Mouse (Mus musculus): ENCODE results near the gene Coro6. TPM values are rescaled to one million over a fixed set of nuclear protein-coding genes. Genes with fewer than 3 reads are reported as not detected.
A peak's percentile ranks its signal among the peaks of the same experiment; 100 is the strongest.

The Coro6 gene
- polyA plus RNA-seq, 1 experiment from 2014 or later: 0.22 TPM

GRCm38 (mm10) chr11:77492911-77493332 lies 30.7 kb downstream of the Coro6 start:
- peak overlapping the region; percentile 97 for H3K27ac ChIP-seq (ENCODE audit: low read depth)
- DNase-seq (peak; percentile 96), ATAC-seq (ENCODE audit: insufficient read depth) (peak; percentile 74)
- peak overlapping the region; percentile 57 for H3K4me3 ChIP-seq (ENCODE audit: low read depth, low read length)
- H3K9ac ChIP-seq: peak overlapping the region; percentile 93
- H3K9me3 ChIP-seq (ENCODE audit: low read depth, low read length): no peaks in the 10 kb centered on the region
- peaks cover 25% of the 10 kb centered on the region for H3K4me1 ChIP-seq (ENCODE audit: insufficient read depth)
- TF ChIP-seq CTCF (IDR thresholded peaks at IDR 0.05; ENCODE audit: low read depth): peak; percentile 39
- 0 out of 2 replicates have a peak, but pooled peaks cover 2% of the 10 kb centered on the region for H3K36me3 ChIP-seq (ENCODE audit: insufficient read depth)
- H3K4me2 ChIP-seq: peak overlapping the region; percentile 90
- WGBS: under 1% methylated on average over 29 of the region's 32 CpGs
- no peaks in the 10 kb centered on the region for H3K27me3 ChIP-seq (ENCODE audit: insufficient read depth, low read length)

GRCm38 (mm10) chr11:77493512-77494343 lies 31.5 kb downstream of the Coro6 start, which contains the start of gene Git1:
Gene Git1 (plus strand): TSS chr11:77493562.
- no peak for TF ChIP-seq CTCF (IDR thresholded peaks at IDR 0.05; ENCODE audit: low read depth)
- WGBS: under 1% methylated on average over 67 of the region's 74 CpGs
- peak within 1 kb of the TSS; percentile 97 for H3K27ac ChIP-seq (ENCODE audit: low read depth)
- H3K9ac ChIP-seq: peak within 1 kb of the TSS; percentile 93
- DNase-seq (peak; percentile 48), ATAC-seq (ENCODE audit: insufficient read depth) (no peak)
- 0 out of 2 replicates have a peak, but pooled peaks cover 3% of the 10 kb centered on the region for H3K36me3 ChIP-seq (ENCODE audit: insufficient read depth)
- peaks cover 19% of the 10 kb centered on the region for H3K4me1 ChIP-seq (ENCODE audit: insufficient read depth)
- peak within 1 kb of the TSS; percentile 67 for H3K4me3 ChIP-seq (ENCODE audit: low read depth, low read length)
- no peaks in the 10 kb centered on the region for H3K27me3 ChIP-seq (ENCODE audit: insufficient read depth, low read length)
- peak within 1 kb of the TSS; percentile 90 for H3K4me2 ChIP-seq
- H3K9me3 ChIP-seq (ENCODE audit: low read depth, low read length): no peaks in the 10 kb centered on the region

DNA sequence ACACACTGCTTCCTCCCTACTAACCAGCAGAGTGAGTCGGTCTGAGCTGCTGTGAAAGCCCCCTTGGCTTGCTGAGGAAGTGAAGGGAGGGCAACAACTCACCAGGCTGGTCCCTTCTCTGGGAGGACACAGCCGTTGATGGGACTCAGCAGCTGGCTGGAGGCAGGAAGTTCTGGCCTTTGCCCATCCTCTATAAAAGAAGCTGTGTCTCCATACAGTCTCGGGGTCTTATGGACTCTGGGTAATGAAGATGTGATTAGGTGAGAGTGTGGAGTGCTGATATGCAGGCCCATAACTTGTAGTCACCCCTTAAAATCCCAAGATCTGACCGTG lies 32.1 kb downstream of the Coro6 start:
- peak overlapping the region; percentile 67 for H3K4me3 ChIP-seq (ENCODE audit: low read depth, low read length)
- ATAC-seq (ENCODE audit: insufficient read depth) (no peak), DNase-seq (no peak)
- H3K27ac ChIP-seq (ENCODE audit: low read depth): peak overlapping the region; percentile 97; the same call in 1 of the 2 replicates
- no peak for TF ChIP-seq CTCF (IDR thresholded peaks at IDR 0.05; ENCODE audit: low read depth)
- H3K27me3 ChIP-seq (ENCODE audit: insufficient read depth, low read length): no peaks in the 10 kb centered on the region
- peak overlapping the region; percentile 93 for H3K9ac ChIP-seq
- 16% methylated on average over 4 of the region's 4 CpGs for WGBS
- no peaks in the 10 kb centered on the region for H3K9me3 ChIP-seq (ENCODE audit: low read depth, low read length)
- H3K36me3 ChIP-seq (ENCODE audit: insufficient read depth): peaks cover 8% of the 10 kb centered on the region; the same call in 1 of the 2 replicates
- H3K4me2 ChIP-seq: peak overlapping the region; percentile 90
- peaks cover 17% of the 10 kb centered on the region for H3K4me1 ChIP-seq (ENCODE audit: insufficient read depth)

GRCm38 (mm10) chr11:77494782-77495181 lies 32.6 kb downstream of the Coro6 start:
- WGBS: 65% methylated on average over 6 of the region's 6 CpGs
- H3K4me2 ChIP-seq: peak overlapping the region; percentile 90
- peaks cover 17% of the 10 kb centered on the region for H3K4me1 ChIP-seq (ENCODE audit: insufficient read depth)
- no peaks in the 10 kb centered on the region for H3K27me3 ChIP-seq (ENCODE audit: insufficient read depth, low read length)
- DNase-seq (no peak), ATAC-seq (ENCODE audit: insufficient read depth) (no peak)
- no peak overlapping the region for H3K27ac ChIP-seq (ENCODE audit: low read depth)
- peak overlapping the region; percentile 93 for H3K9ac ChIP-seq
- no peak for TF ChIP-seq CTCF (IDR thresholded peaks at IDR 0.05; ENCODE audit: low read depth)
- peak overlapping the region; percentile 67; the same call in 1 of the 2 replicates for H3K4me3 ChIP-seq (ENCODE audit: low read depth, low read length)
- H3K9me3 ChIP-seq (ENCODE audit: low read depth, low read length): no peaks in the 10 kb centered on the region
- peaks cover 13% of the 10 kb centered on the region; the same call in 1 of the 2 replicates for H3K36me3 ChIP-seq (ENCODE audit: insufficient read depth)

GRCm38 (mm10) chr11:77495507-77495906 lies 33.3 kb downstream of the Coro6 start:
- ATAC-seq (ENCODE audit: insufficient read depth): no peak
- TF ChIP-seq CTCF (IDR thresholded peaks at IDR 0.05; ENCODE audit: low read depth): no peak
- peaks cover 20% of the 10 kb centered on the region for H3K36me3 ChIP-seq (ENCODE audit: insufficient read depth)
- no peaks in the 10 kb centered on the region for H3K9me3 ChIP-seq (ENCODE audit: low read depth, low read length)
- no peak overlapping the region for H3K4me3 ChIP-seq (ENCODE audit: low read depth, low read length)
- no peak for DNase-seq
- peaks cover 17% of the 10 kb centered on the region for H3K4me1 ChIP-seq (ENCODE audit: insufficient read depth)
- no peaks in the 10 kb centered on the region for H3K27me3 ChIP-seq (ENCODE audit: insufficient read depth, low read length)
- H3K9ac ChIP-seq: no peak overlapping the region
- H3K4me2 ChIP-seq: peak overlapping the region; percentile 90; the same call in 1 of the 2 replicates
- H3K27ac ChIP-seq (ENCODE audit: low read depth): no peak overlapping the region

- H3K4me2 ChIP-seq: peak overlapping the region; percentile 36; the same call in 1 of the 2 replicates
- 21% methylated on average over 6 of the region's 6 CpGs for WGBS
- no peak overlapping the region for H3K4me3 ChIP-seq (ENCODE audit: low read depth, low read length)
- ATAC-seq (ENCODE audit: insufficient read depth): no peak
- no peaks in the 10 kb centered on the region for H3K9me3 ChIP-seq (ENCODE audit: low read depth, low read length)
- H3K9ac ChIP-seq: 0 out of 2 replicates have a peak overlapping the region, but pooled peaks have one; percentile 4
- H3K27ac ChIP-seq (ENCODE audit: low read depth): peak overlapping the region; percentile 91
- peaks cover 12% of the 10 kb centered on the region for H3K4me1 ChIP-seq (ENCODE audit: insufficient read depth)
- H3K36me3 ChIP-seq (ENCODE audit: insufficient read depth): peaks cover 35% of the 10 kb centered on the region
- peak; percentile 52 for TF ChIP-seq CTCF (IDR thresholded peaks at IDR 0.05; ENCODE audit: low read depth)
- H3K27me3 ChIP-seq (ENCODE audit: insufficient read depth, low read length): no peaks in the 10 kb centered on the region
- DNase-seq: peak; percentile 92
Observed at GRCm38 (mm10) chr11:77497341-77497756, 35.1 kb downstream of the Coro6 start.

GRCm38 (mm10) chr11:77497851-77498250 lies 35.6 kb downstream of the Coro6 start:
- H3K4me1 ChIP-seq (ENCODE audit: insufficient read depth): peaks cover 12% of the 10 kb centered on the region
- peak overlapping the region; percentile 14; the same call in 1 of the 2 replicates for H3K9ac ChIP-seq
- H3K27ac ChIP-seq (ENCODE audit: low read depth): peak overlapping the region; percentile 91
- 50% methylated on average over 4 of the region's 4 CpGs for WGBS
- DNase-seq (no peak), ATAC-seq (ENCODE audit: insufficient read depth) (no peak)
- H3K4me2 ChIP-seq: peak overlapping the region; percentile 36; the same call in 1 of the 2 replicates
- H3K36me3 ChIP-seq (ENCODE audit: insufficient read depth): peaks cover 40% of the 10 kb centered on the region
- TF ChIP-seq CTCF (IDR thresholded peaks at IDR 0.05; ENCODE audit: low read depth): no peak
- no peaks in the 10 kb centered on the region for H3K9me3 ChIP-seq (ENCODE audit: low read depth, low read length)
- H3K27me3 ChIP-seq (ENCODE audit: insufficient read depth, low read length): no peaks in the 10 kb centered on the region
- H3K4me3 ChIP-seq (ENCODE audit: low read depth, low read length): no peak overlapping the region
